Mouse (Mus musculus): ENCODE measurements around the gene Cipc. TPM values are rescaled to one million over a fixed set of nuclear protein-coding genes. Genes with fewer than 3 reads are reported as not detected.

Cipc gene
- total RNA-seq, 2 experiments from 2014 or later = 17.5 to 22.8 TPM

DNA sequence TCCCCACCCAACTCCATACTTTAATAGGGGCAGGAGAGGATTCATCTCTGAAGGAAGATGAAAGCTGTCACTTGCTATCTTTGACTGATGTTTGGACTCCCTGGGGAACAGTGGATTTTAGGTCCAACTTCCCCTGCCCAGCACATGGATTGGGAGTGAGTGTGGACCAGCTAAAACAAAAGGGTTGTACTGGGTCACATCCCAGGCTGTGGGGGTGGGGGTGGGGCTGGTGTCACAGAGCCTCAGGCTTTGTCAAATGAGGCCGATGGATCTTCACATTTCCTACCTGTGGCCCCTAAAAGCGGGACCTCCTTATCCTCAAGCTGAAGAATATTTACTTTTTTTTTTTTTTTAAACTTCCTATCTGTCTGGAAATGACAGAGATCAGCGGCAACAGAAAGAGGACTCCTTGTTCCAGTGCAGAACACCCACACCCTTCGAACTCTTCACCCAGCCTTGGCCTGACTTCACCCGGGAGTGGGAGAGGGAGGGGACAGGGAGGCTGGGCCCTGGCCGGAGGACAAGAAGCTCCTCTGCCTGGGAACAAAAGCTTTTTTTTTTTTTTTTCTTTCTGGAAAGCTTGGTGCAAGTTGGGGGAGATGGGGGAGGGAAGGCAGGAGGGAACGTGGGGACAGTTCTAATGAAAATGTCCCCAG lies 14.8 kb upstream of the Cipc start:
- peak; percentile 70 for DNase-seq

DNA sequence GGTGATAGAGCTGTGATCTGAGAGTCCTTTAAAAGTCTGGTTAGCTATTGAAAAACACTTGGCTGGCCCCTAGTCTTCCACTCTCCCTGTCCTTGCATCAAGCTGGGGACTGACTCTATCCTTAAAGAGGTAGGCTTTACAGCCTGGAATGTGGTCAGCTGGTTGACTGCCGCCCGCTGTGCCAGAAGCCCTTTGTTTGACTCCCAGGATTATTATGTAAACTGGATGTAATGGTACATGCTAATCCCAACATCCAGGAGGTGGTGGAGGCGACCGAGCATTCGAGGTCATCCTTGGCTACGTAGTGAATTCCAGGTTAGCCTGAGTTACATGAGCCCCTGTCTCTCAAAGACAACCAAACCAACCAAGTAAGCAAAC lies 14.3 kb upstream of the Cipc start:
- peak; percentile 32 for DNase-seq

DNA sequence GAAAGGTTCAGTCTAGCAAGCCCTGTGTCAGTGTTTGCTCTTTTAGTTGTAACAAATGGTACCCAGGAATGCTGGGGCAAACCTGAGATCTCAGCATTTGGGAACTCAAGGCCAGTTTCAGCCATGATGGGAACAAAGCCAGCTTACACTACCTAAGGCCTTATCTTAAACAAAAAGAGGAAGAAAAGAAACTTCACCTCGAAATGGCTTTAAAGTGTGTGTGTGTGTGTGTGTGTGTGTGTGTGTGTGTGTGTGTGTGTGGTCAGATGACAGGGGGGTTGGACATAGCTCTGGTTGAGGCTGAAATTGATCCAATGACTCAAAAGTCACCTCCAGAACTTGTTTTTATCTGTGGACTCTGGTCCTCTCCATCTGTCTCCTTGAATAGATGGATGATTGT lies 12.1 kb upstream of the Cipc start:
- no peak for DNase-seq

DNA sequence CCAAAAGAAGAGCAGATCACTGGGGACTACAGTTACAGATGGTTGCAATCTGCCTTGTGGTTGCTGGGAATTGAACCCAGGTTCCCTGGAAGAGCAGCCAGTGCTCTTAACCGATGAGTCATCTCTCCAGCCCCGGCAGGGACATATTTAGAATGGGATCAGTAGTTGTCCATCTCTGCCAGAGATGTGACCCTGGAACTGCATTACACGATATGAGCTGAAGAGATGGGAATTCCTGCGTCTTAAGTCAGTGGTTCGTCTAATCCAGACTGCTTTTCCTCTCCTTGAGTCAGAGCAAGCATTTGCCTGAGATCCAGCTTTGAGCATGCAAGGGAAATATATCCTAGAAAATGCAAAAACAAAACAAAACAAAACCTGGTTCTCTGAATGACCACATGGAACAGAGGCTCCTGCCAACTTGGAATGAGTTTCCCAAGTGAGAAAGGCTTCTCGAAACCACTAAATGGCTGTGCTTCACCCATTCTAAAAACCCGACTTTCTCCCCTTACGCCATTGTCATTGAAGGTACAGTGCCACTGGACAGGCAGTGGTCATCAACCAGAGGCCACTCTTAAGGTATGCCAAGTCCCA lies 11.1 kb upstream of the Cipc start:
- no peak for DNase-seq

DNA sequence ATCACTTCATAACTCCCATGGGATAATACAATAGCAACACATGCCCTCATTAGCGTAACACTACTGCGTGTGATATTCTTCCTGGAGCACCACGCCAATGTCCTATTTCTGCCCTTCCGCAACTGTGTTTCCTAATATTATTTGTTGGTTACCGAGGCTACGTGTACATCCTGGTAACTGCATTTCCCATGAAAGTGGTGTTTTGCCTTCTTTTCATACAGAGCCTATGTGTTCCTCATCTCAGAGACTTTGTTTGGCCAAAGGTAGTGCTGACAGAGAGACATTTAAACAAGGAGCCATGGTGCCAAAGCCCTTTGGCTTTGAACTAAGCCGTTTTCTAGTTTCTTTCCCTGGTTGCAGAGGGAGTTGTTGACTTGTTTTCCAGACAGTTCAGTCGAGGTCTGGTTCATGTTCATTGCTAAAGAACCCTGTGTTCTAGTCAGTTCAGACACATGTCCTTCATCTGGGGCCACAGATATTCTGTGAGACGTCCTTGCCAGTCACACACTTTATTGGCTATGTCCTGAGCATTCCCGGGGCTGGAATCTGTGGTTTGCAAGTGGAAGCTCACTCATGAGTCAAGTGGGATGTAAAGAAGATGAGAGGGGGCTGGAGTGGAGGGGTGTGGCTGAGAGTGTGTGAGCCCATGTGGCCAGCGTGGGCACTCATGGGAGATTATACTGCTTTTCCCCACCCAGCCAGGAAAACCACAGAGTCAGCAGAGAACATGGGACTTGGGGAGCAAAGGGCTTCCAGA lies 10.1 kb upstream of the Cipc start:
- DNase-seq = no peak

DNA sequence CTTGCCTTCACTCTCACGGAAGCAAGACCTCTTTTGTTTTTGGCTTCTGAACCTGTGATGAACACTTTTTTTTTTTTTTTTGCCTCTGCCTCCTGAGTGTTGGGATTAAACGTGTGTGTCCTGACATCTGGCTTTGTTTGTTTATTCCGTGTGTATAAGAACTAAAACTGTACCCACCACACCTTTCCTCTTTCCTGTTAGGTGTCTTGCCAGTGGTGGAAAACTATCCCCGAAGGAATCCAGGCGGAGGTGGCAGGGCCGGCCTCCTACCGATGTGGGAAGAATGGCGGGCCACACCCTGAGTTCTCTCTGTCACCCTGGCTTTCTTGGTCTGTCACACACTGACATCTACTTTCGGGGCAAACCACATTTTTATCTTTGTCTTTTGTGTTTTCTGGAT lies 8.3 kb upstream of the Cipc start:
- DNase-seq = no peak

DNA sequence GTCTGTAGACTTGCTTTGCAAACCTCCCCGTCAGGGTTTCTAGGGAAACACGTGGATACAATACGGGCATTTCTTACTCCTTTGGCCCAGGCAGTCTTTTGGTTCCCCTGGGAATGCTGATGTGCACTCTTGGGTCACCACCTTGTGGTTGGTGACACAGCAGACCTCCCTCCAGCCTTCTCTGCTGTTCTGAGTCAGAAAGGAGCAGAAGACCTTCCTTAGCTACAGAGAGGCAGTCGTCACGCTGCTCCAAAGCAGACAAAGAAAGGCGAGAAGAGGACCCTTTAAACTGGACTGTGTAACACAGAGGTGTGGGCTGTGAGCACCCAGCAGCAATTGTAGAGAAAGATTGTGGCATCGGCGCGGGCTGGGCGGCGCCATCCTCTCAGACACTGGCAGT lies 5.7 kb upstream of the Cipc start:
- DNase-seq = no peak

DNA sequence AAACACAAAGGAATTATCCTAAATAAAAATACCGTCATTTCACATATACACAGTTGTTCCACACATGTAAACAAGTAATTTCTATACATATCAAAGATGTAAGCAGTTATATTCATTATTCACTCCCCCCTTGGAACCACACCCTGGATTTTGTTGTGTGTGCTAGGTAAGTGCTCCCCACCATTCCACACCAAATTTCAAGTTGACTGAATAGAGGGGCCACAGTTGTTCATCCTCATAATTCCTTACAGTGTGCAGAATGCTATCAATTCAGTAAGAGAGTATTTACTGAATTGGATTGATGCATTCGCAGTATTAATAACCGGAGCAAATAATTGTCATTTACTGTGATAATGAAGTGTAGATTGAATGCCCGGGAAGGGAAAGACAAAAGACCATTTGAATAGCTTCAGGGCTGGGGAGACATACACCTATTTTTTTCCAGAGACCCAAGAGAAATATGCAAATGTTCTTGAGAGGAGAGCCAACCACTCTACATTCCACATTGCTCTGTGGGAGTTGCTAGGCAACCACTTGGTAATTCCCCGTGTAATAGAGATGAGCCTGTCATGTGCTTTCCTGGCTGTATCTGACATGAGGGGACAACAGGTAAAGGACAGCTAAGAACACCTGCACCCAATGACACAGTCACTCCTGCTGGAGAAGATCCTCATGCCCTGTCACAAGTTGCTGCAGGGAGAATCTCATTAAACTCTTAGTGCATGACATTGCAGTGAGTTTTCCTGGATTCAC lies 4.9 kb upstream of the Cipc start:
- no peak for DNase-seq

DNA sequence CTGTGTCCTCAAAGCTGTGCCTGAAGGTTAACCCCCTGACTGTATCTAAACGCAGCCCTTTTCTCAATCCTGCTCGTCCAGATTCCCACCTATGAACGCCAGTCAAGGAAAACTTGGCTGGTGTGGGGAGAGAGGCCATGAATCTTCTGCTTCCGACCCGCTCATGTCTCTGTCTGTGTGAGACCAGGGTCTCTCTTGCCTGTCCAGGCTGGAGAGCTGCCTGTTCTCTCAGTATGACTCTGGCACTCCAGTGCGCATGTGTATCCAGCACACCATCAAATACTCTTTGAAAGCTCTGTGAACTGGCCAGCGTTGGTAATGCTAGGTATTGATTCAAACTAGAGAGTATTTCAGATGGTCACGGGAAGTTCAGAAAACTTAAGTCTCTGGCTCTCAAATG lies 3.4 kb upstream of the Cipc start:
- DNase-seq = no peak

DNA sequence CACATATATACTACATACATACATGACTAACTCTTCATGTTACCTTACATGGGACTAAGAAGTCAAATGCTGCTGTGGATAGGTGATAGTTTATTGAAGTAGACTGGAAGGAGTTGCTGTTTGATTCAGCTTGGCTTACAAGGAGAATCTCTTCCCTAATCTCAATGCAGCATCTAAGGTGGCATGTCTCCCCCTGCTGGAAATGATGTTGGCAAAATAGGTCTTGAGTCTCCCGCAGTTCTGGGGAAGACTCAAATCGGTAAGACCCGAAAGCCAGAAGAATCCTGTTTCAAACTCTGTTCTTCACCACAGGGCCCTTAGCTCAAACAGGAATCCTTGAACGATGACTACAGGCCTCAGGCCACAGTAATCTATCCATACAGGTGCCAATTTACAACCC lies 1.7 kb upstream of the Cipc start:
- DNase-seq = peak; percentile 45

DNA sequence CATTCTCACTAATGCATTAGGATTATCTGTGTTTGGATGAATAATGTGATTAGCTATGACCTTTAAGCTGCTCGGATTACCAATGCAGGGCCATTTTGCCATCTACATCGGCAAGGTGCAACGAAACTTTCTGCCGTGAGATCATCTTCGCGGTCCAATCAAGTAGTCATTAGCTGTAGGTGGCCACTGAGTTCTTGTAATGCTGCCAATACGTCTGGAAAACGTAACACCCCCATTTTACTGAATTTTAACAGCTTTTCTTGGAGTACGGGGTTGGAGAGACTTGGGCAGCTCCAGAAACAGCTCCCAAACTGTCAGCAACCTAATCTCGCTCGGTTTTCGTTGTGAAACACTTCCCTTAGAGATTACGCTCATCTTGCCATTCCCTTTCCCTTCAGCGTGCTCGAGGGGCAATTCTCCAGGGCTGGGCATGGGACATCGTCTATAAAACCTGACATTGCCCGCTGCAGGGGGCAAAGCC lies 502 bp upstream of the Cipc start:
- DNase-seq = peak; percentile 27

DNA sequence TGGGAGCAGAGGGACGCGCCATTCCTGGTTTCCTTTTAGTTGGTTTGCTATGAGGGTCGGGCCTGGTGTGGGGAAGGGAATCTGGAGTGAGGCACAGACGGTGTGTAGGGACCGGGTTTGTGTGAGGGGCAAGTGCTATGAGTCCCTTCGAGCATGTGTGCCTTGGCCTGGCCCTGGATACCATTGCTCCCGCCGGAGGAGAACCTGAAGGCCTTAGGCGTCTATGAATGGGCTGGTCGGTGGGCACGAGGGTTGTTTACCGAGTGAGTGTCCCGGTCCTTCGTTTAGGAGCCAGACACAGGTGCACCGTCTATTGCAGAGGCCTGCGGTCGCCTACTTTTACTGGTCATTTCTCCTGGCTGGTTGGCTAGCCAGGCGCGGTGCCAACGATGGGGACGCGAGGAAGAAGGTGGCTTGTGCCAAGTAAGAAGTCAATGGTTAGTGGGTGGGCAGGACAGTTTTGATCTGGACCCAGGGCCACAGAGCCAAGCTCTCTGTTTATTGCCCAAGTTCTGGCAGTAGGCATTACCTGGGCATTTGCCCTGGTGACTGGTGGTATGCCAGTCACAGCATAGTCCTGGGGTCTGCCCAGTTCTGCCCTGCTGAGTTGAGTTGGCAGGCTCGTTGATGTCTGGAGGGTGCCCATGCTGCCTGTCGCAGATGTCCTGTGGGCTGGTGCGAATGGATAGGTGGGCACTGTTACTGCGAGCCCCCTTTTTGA lies 998 bp downstream of the Cipc start:
- peak; percentile 54 for DNase-seq

DNA sequence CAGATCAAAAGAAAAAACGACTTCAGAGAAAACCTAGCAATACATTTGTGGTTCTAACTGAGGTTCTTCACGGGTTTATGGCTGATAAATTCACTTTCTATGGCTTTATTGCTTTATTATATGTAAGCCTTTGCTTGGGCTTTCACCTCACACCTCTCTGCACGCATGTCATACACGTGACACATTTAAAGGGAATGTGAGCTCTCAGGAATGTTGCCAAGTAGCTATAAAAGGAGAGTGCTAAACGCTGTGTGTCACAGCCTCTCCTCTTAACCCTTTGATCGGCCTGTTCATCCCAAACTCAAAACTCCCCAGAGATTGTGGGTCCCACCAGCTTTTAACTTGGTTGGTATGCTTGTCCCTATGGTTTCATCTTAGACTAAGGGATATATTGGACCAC lies 1.8 kb downstream of the Cipc start:
- no peak for DNase-seq

DNA sequence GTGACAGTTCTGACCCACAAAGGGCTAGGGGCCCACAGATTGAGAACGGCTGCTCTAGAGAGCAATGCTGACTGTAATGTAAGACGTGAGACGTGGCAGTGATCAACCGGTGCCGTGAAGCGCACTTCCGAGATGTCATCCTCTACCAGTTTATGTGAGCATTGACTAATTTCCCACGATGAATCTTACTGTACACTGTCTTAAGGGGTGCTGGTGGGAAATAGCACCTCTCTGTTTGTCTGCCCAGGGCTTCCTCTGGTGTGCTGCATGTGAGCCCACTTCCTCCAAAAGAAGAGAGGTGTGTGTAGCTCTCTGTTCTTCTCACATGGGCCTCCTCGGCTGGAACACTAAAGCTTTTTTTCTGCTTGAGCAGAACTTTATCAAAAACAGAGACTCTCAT lies 2.7 kb downstream of the Cipc start:
- DNase-seq = no peak

DNA sequence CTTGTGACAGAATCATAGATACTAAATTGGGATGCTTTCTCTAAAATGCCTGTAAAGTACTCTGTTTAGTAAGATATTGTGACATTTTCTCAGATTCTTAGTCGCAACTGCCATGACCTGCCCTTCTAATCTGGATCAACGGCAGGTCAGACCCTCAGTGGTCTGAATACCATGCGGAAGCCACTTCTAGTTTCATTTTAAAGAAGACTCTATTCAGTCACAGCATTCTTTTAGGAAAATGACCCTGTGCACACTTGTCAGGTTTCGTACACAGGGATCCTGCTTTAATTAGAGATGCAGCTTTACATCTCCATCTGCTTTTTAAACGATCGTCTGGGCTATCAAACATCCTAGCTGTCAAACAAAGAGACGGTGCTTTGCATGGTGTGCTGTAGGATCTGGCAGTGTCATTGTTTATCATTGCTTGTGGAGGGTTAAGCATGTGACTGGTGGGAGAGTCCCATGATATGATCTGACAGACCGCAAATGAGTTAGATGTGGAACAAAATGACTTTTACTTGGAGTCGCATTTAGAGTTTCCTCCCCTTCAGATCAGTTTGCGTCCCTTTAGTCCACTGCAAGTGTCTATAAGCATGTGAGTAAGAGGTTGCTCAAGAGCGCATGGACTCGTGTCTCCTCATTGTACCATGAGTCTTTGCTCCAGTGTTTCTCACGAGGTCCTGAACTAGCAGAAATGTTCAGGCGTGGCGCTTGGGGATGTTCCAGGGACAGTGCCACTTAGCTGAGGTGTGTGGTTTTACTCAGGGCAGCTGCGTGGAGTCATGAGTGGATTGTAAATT lies 3.5 kb downstream of the Cipc start:
- no peak for DNase-seq

DNA sequence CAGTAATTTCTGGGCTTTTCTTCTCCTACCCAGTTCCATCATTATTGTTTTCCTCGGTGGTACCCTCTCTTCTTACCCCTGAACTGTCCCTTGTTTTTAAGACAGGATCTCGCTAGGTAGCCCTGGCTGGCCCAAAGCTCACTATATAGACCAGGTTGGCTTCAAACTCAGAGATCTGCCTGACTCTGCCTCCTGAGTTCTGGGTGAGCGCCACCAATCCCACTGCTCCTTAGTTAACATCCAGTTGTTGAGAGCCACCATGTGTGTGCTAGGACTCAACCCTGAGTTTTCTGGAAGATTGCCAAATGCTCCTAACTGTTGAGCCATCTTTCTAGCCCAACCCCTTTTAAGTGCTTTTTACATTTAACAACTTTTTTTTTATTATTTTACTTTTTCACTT lies 4.1 kb downstream of the Cipc start:
- DNase-seq = no peak

DNA sequence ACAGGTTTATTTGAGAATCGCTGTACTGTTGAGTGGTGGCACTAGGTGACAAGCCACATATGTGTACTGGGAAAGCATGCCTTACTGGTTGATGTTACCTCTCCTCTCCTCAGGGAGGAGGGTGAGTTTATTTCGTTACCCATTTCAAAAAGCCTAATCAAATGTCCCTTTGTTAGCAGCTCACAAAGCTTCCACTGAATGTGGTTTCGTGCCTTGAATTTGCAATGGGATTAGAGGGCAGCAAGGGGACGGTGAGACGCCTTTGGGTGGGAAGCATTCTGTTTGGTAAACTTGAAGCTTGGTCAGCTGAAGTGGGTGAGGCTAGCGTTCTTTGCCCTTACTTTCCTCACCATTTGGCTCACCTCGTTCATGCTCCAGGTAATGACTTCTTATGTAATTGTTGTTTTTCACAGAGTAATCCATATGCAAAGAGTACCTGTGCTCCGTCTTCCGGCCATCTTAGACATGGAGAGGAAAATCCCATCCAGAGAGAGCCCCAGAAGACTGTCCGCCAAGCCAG lies 5.5 kb downstream of the Cipc start:
- DNase-seq = no peak

DNA sequence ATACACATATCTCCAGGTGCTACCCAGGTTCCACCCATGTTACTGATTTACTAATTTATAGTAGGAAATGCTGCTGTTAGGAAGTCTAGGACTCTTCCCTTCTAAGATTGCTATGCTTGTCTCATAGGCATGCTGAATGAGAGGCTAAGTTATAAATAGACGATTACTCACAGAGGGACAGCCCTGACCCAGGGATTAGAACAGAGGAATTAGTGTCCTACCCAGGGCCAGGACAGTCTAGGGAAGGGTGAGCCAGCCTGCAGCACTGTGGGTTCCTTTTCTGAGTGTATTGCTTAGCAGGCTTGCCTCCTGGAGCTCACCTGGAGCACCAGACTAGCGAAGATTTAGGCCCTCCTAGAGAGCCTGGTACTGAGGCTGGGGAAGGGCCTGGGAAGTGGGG lies 9.1 kb downstream of the Cipc start:
- DNase-seq = no peak

DNA sequence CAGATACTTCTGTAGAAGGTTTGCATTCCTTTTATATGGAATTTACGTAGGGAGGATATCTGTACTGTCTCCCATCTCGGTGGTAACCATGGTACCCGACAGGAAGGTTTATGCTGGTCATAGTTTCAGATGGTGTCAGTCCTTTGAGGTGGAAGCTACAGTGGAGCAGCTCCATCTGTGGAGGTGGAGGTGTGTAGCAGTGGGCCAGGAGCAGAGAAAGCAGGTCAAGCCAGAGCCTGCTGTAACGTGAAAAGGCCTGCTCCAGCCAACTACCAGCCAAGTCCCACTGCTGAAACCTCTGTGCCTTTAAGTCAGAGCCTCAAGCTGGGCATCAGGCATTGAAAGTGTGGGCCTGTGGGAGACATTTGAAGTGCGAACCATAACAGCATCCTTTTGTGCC lies 11.7 kb downstream of the Cipc start:
- DNase-seq = no peak

DNA sequence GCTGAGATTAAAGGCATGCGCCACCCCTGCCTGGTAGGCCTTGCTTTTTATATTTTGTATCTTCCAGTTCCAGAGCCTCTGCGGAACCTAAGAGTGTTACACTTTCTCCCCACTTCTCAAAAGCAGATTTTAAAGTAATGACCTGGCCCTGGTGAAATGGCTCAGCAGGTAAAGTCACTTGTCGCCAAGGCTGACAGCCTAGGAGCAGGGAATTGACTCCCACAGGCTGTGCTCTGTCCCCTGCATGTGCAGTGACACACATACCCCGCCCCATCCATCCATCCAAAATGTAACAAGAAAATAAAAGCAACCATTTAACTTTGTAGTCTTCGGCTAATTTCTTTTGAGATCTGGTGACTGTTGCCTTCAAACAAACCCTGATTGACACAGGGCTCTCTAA lies 12.8 kb downstream of the Cipc start:
- DNase-seq = no peak

DNA sequence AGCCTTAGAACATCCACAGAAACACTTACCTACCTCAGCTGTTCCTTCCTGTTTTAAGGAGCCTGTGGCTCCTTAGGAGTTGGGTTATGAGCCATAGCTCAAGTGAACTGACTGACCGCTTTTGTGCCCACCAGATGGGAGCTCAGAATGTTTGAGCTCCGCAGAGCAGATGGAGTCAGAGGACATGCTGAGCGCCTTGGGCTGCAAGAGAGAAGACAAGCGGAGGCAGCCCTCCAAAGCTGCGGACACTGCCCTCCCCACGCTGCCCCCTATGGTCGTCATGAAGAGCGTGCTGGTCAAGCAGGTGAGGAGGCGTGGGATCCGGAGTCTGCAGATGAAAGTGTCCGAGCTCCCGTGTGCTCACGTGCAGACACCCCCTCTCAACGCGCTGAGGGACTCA lies 13.3 kb downstream of the Cipc start:
- no peak for DNase-seq
